Mouse (Mus musculus) lung, postnatal 14 days (tissue): ENCODE results near the gene Stmnd1.
"Not testable (repeated sequence)": the region's sequence is repeated elsewhere in the genome, so short reads cannot be mapped to it uniquely, and the experiment has no call there.

ENCODE experiments used
- DNase-seq: peaks from one replicate; pipeline ENCODE4 v3.0.0; 2021

The Stmnd1 gene

DNA sequence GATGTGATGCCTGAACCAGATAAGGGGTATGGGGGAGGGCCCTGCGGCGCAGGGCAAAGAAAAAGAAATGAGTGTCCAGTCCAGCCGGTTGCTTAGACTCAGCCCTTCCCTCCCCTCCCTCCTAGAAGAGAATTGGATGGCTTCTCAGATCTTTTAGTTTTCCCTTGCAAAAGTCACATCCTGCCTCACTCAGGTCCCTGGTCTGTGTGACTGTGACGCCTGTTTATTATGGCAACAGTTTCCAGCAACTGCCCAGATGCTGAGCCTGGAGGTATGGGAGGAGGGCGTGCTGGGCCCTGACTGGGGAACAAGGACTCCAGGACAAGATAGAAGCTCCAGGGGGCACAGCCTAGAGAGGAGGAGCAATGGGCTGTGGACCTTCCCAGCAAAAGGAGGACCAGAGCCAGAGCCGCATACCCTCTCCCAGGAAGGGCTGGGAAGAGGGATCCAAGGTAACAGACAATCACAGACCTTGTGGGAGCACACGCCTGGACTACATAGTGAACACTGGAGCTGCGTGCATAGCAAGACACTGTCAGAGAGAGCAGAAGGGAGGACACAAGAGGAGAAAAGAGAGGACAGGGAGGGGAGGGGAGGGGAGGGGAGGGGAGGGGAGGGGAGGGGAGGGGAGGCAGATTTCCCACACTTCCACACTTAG, at the start of gene Stmnd1:
Stmnd1 (plus strand) TSS at position 269 of the 658 bp plus-strand sequence.
- no peak for DNase-seq

DNA sequence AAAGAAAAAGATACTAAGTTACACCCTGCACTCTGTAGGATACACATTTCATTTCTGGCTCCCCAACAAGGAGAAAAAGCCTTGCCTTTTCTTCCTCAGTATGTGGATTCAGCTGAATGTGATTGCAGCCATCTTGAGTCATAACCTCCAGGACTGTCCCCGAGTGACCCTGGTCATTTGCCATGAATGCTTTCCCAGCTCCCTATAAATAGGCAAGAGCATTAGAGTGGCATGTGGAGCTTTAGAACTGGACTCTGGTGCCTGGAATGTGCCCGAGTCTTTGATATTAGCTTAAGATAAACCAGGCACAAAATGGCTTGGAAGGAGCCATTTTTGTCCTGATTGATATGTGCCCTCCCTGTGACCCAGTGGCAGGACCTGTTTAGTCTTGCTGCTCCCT, 46.6 kb upstream of the Stmnd1 start:
- DNase-seq: peak; percentile 9

DNA sequence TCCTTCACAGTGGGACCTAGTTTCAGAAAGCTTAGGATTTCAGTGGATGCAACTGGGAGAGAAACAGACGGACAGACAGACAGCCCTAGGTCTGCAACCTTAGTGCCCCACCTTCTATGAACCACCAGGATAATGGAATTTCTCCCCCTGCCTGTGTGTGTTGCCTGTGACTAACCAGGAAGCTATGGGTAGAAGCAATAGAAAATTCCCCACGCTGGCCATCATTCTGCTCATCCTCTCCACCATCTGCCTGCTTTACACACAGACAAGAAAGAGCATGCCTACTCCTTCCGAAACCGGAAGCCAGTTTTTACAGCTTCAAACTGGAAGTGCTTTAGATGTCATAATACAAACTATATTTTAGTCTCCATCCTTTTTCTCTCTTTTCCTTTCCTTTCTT, 46.0 kb upstream of the Stmnd1 start:
- DNase-seq: no peak

DNA sequence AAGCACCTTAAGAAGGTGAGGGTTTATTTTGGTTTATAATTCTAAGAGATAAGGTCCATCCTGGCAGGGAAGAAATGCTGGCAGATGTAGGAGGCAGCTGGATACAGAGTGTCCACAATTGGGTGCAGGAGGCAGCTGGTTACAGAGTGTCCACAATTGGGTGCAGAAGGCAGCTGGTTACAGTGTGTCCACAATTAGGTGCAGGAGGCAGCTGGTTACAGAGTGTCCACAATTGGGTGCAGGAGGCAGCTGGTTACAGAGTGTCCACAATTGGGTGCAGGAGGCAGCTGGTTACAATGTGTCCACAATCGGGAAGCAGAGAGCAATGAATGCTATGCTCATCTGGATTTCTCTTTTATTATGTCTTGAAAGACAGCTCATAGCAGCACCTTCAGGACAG, 44.8 kb upstream of the Stmnd1 start:
- not testable (repeated sequence) for DNase-seq

DNA sequence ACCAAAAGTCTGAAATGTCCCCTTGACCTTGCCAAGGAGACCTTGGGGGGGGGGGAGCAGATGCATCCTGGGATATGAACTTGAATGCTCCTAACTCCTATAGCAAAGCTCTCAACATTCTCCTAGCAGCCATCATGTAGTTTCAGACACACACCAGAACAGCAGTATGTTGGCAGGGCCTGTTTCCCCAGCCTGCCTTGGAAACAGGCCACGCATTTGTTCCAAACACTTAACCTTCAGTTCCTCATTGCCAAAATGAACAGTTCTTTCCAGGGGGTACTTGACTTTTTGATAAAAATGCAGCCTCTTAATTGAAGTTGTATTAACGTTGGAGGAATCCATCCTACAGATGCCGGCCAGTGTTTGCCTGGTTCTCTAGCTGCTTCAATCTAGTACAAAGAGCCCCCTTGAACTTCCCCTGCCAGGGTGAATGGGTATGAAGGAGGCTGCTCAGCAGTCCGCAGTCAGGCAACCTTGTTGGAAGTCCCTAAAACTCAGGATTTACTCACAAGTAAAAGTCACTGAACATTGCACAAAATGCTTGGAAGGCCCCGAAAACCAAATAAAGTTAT, 41.9 kb upstream of the Stmnd1 start:
- DNase-seq: peak; percentile 56

DNA sequence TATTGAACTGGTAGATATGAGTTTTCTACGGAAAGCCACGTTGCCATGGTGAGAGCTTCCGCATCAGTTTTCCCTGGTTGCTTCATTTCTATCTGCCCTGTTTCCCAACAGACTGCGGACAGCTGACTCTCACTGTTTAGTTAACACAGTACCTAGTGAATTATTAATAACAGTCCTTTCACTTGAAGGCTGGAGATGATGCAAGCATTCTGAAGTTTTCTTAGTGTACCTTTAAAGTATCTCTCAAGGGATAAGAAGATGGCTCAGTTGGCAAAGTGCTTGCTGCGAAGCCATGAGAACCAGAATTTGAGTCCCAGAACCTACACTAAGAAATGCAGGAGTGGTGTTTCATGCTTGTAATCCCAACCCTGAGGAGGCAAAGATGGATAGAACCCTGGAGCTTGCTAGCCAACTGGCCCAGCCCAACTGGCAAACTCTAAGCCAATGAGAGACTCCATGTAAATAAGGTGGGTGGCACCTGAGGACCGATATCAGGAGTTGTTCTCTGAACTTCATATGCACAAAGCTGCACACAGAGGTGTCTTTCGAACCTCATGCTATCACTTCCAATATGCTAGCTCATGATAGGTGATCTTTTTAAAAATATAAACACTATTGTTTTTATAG, 35.7 kb upstream of the Stmnd1 start:
- no peak for DNase-seq

DNA sequence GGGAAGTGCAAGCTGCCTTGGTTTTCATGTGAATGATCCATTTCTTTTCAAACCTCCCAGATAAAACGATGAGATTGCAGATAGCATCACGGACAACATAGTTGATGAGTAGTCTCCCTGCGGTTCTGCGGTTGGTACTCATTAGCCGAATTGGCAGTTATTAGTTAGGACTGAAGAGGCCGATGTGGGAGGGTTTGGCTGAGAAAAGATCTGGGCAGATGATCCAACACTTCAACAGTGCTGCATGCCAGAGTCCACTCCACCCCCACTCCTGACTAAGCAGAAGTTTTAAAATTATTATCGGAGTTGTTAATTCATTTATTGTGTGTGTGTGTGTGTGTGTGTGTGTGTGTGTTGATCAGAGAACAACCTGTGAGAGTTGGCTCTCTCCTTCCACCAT, 34.7 kb upstream of the Stmnd1 start:
- no peak for DNase-seq

DNA sequence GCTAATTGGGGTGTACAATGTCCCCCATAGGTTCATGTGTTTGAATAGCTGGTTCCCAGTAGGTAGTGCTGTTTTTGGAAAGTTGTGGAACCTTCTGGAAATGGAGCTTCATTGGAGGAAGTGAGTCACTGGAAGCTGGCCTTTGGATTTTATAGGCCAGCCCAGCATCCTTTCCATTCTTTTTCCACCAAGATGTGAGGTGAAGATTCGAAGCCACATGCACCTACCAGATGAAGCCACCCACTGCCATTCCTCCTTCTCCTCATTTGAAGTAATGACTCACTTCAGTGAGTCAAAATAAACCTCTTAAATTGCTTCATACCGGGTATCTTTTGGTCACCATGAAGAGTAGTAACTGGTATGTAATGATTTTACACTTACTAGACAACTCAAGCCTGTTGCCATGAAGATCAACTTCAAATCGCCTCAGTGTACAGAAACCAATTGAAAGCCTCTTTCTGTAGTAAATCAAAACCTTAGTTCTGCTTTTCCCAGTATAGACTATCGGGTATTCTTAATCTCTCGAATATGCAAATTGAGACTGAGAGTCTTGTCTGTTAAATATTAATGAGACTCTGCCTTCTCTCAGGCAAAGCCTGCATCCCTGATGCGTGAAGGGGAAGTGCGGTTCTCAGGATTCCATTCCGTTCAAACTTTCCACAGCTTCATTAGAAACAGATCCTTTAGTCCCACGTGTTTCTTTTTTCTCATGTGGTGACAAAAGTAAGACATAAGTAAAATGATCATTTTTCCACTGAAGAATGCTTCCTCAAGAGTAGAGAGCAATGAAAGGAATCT, 31.9 kb upstream of the Stmnd1 start:
- no peak for DNase-seq

DNA sequence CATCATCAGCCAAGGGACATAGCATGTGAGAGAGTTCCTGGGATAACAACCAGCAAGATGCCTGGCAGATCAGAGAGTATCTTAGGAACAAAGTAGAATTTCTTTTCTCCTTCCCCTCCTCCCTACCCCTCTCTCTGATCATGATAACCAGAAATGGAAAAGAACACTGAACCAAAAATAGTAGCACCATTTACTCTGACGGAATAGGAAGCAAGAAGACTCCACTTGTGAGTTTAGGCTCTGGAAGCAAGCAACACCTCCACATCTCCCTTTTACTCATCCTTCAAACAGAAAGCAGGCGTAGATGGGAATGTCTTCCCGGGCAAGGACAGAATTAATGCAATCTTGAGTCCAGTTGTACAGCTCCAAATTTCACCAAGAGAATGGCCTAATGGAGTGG, 19.8 kb upstream of the Stmnd1 start:
- DNase-seq: no peak

DNA sequence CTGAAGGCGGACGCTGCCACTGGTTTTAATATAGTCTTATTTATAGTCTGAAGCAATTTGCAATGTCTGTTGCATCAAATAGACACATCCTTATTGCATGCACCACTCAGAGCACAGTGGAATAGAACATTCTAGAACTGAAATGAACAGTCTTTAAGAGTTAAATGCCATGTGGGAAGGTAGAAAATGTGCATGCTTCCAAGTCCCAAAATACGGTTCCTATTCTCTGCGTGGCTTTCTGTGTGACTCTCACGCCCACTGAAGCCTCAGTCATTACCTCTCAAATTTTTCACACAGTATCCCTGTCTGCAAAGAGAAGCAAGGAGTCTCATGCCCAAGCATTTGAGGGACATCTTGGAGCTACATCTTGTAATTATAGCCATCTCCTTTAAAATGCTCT, 19.4 kb upstream of the Stmnd1 start:
- no peak for DNase-seq

DNA sequence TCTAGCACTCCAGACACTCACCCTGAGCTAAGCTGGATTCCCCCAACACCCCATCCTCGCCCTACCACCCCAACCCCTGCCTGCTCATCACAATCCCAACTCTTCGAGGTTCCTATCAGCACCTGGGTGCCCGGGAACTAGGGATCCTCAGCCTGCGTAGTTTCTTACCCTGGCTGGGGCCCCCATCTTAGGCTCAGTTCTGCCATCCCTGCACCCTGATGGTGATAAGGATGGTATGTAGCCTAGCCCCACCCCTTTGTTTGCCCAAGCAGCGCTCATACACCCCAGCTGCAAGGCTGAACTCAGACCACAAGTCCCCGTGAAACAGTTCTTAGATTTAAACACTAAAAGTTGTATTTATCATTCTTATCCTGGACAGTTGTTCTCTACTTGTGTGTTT, 17.9 kb upstream of the Stmnd1 start:
- no peak for DNase-seq

DNA sequence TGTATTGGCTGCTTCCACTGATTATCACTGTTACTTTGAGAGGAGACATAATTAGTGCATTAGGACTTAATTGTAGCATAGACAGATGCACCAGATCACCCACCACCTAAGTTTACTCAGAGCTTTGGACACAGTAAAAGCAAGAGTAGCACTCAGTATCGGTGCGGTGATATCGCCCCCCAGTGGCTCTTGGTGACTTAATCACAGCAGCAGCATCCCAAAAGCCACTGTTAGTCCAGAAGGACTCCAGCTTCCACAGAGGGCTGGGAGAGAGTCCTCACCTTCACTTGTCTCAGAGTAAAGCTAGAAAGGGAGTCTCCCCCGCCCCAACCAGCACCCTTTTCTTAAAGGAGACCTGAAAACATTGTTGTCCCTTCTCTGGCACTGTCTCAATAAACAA, 15.7 kb upstream of the Stmnd1 start:
- peak; percentile 78 for DNase-seq

DNA sequence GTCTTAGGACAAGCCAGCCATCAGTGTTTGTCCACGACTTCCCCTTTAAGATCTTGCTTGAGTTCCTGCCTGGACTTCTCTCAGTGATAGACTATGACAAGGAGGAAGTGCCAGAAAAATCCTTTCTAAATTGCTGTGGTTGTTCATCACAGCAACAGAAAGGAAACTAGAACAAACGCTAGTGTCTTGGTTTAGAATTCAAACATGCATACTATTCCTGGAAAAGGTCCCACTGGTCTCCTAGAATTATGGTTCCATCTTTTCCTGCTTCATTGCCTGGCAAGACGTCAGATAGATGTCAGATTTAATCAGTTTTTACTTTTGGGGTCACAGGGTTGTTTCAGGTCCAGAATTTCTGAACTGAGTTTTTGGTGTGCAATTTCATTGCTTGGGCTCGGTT, 14.0 kb upstream of the Stmnd1 start:
- no peak for DNase-seq

DNA sequence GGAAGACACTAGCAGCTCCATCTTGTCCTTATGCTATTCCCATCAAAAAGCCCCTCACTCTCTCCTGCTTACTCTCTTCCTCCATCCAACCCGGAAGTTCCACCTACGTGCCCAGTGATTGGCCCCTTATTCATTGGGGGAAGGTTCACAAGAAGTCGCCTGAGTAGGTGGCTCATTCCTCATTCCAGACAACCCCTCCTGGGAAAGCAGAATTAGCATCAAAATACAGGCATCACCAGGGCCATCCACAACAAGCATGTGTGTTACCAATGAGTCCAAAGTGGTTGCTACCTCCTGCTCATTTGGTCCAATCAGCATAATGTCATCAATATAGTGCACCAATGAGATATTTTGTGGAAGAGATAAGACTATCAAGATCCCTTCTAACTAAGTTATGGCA, 12.3 kb upstream of the Stmnd1 start:
- DNase-seq: no peak

DNA sequence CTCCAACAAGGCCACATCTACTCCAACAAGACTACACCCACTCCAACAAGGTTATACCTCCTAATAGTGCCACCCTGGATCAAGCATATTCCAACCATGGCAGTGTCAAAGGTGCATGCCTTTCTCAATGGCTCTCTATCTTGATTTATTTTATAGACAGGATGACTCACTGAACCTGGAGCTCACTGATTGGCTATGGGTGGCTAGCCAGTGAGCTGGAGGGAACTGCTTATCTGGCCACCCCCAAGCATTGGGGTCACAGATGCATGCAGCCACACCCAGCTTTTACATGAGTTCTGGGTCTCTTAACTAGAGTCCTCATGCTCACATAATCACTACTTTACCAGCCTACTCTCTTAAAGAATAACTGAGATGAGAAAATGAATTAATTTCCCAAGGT, 5.7 kb upstream of the Stmnd1 start:
- no peak for DNase-seq

DNA sequence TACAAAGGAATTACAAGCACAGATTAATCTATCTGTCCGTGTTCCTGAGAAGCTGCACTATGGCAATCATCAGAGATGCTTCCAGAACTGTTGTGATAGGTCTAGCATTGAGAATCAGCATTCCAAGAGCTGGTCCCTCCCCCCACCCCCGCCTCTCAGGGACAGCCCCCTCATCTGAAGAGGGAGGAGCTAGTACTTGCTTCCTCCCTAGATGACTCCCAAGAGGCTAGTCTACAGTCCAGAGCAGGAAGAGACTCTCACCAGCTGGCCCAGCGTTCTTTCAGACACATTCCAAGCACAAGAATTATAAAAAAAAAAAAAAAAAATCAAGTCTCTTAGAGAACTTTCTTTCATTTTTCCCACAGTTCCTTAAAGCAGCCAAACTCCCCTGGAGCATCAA, 5.2 kb upstream of the Stmnd1 start:
- DNase-seq: no peak

DNA sequence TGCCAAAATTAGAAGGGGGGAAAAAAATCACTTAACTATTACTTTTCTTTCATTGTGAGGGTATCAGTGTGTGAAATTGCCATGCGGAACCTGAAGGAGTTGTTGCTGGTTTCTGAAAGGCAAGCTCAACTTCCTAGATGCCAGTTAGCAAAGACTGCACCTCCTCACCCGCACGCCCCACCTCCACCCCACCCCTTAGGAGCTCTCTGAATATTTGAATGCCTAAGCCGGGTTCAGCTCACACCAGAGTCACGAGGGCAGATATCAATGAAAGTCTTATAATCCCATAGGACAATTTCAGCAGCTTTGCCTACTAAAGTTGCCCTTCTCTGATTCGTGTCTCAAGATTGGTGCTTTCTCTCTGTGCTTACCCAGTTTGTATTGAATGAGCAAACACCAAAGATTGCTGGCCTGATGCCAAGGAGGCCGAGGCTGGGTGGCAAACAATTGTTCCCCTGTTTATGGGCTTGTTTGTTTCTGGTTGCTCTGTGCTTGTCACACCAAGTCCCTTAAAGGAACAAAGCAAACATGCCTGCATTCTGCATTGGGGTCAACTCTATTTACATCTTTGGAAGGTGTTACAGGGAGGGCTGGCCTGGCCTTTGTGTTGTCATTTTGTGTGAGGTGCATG, 4.6 kb upstream of the Stmnd1 start:
- DNase-seq: peak; percentile 58

DNA sequence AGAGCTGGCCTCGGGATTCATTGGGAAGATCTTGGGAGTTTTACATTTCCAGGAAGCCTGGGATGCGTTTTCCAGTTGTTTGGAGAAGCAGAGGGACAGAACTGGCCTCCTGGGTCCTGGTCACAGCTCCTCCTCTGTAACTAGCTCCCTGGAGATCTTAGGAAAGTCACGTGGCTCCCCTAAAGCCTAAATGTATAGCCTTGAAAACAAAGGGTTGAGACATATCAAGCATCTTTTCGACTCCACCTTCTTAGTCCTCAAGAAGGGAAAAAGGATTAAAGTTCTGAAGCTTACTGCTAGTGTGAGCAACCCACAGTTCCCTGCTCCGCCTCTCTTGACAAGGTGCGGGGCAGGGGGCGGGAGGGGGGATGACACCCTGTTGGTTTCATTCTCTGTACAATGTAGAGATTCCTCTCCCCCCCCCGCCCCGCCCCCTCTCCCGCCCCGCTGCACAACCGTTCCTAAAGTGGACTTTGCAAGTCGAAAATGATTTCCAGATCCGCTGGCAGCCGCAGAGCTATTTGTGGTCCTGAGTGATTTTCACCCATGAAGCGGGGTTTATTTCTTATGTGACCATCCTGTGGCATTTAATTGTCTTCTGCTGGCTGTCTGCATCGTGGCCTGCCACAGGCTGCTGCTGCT, 589 bp upstream of the Stmnd1 start:
- DNase-seq: no peak

DNA sequence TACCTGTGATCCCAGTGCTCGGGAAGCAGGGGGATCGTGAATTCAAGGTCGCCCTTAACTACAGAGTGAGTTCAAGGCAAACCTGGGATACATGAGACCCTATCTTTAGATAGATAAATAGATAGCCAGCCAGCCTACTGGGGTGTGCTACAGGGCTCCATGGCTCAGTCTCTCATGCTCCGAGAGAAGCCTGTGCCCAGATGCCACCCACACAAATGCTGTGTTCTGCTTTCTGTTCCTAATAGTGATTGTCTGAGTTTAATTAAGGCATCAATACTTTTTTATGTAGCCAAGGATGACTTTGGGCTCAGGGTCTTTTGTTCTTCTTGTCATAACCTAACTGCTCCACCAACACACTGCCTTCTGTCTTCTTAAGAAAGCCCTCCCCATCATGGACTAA, 2.2 kb downstream of the Stmnd1 start:
- no peak for DNase-seq

DNA sequence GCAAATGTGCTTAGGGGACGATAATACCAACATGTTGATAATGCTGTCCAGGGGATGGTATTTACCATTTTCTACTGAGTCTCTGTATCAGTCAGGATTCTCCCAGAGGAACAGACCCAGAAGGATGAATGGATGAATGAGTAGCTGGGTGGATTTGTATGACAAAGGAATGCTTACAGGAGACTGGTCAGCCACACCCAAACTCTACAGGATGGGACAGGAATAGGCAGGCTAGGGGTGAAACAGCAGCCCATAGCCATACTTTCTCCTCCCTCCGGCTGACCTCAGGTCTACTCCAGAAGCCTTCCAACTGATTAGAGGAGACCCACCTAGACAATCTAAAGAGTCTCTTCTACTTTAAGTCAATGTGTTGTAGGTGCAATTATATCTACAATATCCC, 9.0 kb downstream of the Stmnd1 start:
- no peak for DNase-seq

DNA sequence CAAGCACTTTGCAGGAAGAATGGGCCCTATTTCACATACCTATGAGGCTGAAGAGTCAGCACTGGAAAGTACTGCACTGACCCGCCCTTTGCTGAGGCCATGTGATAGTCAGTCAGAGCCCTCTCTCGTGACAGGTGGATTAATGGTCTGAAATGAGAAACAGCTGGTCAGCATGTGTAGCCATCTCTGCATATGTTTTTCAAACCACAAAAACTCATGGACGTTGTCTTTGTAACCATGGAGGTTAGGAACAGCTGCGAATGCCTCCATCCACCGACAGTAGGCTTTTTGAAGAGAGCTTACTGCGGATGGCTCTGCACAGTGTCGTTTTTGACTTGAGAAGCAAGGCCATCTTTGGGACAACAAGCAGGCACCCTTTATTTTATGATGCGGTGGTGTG, 14.3 kb downstream of the Stmnd1 start:
- no peak for DNase-seq

DNA sequence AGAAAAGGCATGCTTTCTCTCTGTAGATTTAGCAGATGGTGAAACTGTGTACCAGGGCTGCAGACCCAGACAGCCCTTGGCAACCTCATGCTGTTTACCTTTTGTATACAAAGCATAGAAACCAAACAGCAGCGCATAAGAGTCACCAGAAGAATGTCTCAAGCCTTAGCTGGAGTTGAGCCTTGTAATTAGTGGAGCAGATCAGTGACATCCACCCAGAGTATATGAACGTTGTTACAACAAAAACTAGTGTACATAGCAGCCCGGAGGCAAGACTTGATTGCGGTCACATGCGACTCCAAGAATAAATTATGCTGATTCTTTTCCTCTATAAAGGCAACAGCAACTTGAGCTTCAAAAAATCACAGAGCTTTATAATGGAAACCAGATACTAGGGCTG, 14.9 kb downstream of the Stmnd1 start:
- no peak for DNase-seq

DNA sequence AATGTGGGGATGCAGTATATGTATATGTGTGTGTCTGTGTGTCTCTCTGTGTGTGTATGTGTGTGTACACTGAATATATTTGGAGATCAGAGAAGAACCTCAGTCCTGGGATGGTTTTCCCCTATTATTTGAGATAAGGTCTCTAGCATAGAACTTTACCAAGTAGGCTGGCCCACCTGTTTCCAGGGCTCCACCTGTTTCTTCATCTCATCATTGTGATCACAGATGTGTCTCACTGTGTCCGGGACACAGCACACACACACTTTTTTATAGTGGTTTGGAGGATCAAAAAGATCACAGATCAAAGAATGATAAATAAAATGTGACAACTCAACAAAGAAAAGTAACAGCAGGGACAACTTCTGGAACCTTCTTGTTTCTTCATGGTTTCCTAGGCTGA, 17.0 kb downstream of the Stmnd1 start:
- no peak for DNase-seq
